Mouse (Mus musculus) lung, adult 2 months (tissue): ENCODE data around the gene 4930438A08Rik.

Experiments used
- CTCF ChIP-seq: fragments of 200-500 bp; IDR thresholded peaks from 2 replicates; pipeline ENCODE4 v1.5.1; 2011; ENCODE audit warnings: mild to moderate bottlenecking, low read length, control low read depth; ENCODE audit not compliant: insufficient read depth
- POLR2A ChIP-seq: fragments of 200-500 bp; IDR thresholded peaks from 2 replicates; pipeline ENCODE4 v1.6.1; 2011; ENCODE audit warnings: low read depth, mild to moderate bottlenecking, control low read depth, low read length, borderline replicate concordance; ENCODE audit errors: extremely low read depth

- no peak for TF ChIP-seq CTCF
- no peak for TF ChIP-seq POLR2A
Measured at GRCm38 (mm10) chr11:58292791-58293190, 18.2 kb downstream of the 4930438A08Rik start.
